Mouse (Mus musculus) kidney, postnatal 0 days (tissue): ENCODE data around the gene Gm20547. TPM values are rescaled to one million over a fixed set of nuclear protein-coding genes. Genes with fewer than 3 reads are reported as not detected.
A peak's percentile ranks its signal among the peaks of the same experiment; 100 is the strongest.
"Not testable (repeated sequence)": the region's sequence is repeated elsewhere in the genome, so short reads cannot be mapped to it uniquely, and the experiment has no call there.

Source experiments
- ATAC-seq: fragments of 200-750 bp; cut with Nextera tagmentation; replicated peaks from 2 replicates; pipeline ENCODE4 v1.8.0; 2017; ENCODE audit warnings: low read depth, moderate number of reproducible peaks, moderate TSS enrichment, moderate library complexity; ENCODE audit not compliant: low FRiP score
- DNase-seq: peaks from one replicate; pipeline ENCODE4 v3.0.0-alpha.2; 2016; ENCODE audit warnings: low spot score
- H3K27ac ChIP-seq: fragments of 300-500 bp; sonication (generic); 2 replicates; pipeline ENCODE4 v1.5.1; 2014; ENCODE audit warnings: mild to moderate bottlenecking
- H3K27me3 ChIP-seq: fragments of 300-500 bp; sonication (generic); 2 replicates; pipeline ENCODE4 v1.6.1; 2014; ENCODE audit warnings: low read length, mixed read lengths; ENCODE audit not compliant: insufficient read depth
- H3K36me3 ChIP-seq: fragments of 300-500 bp; sonication (generic); 2 replicates; pipeline ENCODE4 v1.6.1; 2014; ENCODE audit warnings: low read length, mixed read lengths; ENCODE audit not compliant: insufficient read depth
- H3K4me1 ChIP-seq: fragments of 300-500 bp; sonication (generic); replicated peaks from 2 replicates; pipeline ENCODE4 v1.6.1; 2014; ENCODE audit warnings: antibody characterized with exemption, low read length, mixed read lengths; ENCODE audit not compliant: insufficient read depth
- H3K4me2 ChIP-seq: fragments of 300-500 bp; sonication (generic); 2 replicates; pipeline ENCODE4 v1.6.1; 2014; ENCODE audit warnings: mild to moderate bottlenecking, low read length, moderate library complexity, mixed read lengths
- H3K4me3 ChIP-seq: fragments of 300-500 bp; sonication (generic); replicated peaks from 2 replicates; pipeline ENCODE4 v1.5.1; 2014; ENCODE audit warnings: low read depth, low read length
- H3K9ac ChIP-seq: fragments of 300-500 bp; sonication (generic); 2 replicates; pipeline ENCODE4 v1.6.1; 2014; ENCODE audit warnings: low read depth, low read length
- H3K9me3 ChIP-seq: fragments of 300-500 bp; sonication (generic); replicated peaks from 2 replicates; pipeline ENCODE4 v1.6.1; 2016; ENCODE audit warnings: low read length, inconsistent platforms, mixed read lengths
- CTCF ChIP-seq: IDR thresholded peaks from 2 replicates; pipeline ENCODE4 v1.5.1; 2016; ENCODE audit warnings: antibody characterized with exemption, low read depth, mild to moderate bottlenecking, moderate library complexity
- WGBS: fragments of 180-500 bp; shearing (Covaris S2); extraction: QIAGEN DNeasy Blood & Tissue Kit; methylation state at CpG from one replicate; pipeline ENCODE4 v1.1.7; 2014; 5-methylcytosine and 5-hydroxymethylcytosine counted together
- polyA plus RNA-seq: library from polyadenylated mRNA; unstranded; fragments of >200 nt; fragmentation: Nextera tagmentation; extraction: Ambion mirVana; gene quantifications from 2 replicates; pipeline ENCODE4 v1.2.1, GENCODE M21; 2015

Gm20547 gene
- polyA plus RNA-seq, 1 experiment from 2014 or later, result not detected

DNA sequence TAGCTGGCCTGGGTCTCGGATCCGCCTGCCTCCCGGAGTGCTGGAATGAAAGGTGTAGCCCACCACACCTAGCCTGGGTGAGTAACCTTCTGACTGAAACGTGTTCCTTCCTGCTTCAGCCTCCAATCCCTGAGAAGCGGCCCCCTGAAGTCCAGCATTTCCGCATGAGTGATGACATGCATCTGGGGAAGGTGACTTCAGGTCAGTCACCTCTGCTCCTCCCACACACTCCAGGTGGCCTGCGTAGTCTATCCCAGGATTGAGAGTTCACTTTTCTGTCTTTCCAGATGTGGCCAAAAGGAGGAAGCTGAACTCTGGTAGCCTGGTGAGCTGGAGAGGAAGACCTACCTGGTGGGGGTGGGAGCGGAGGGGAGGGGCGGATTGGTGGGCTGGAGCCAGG, 21.1 kb upstream of the Gm20547 start:
- peaks cover 58% of the 10 kb centered on the region for H3K36me3 ChIP-seq
- ATAC-seq, result no peak

DNA sequence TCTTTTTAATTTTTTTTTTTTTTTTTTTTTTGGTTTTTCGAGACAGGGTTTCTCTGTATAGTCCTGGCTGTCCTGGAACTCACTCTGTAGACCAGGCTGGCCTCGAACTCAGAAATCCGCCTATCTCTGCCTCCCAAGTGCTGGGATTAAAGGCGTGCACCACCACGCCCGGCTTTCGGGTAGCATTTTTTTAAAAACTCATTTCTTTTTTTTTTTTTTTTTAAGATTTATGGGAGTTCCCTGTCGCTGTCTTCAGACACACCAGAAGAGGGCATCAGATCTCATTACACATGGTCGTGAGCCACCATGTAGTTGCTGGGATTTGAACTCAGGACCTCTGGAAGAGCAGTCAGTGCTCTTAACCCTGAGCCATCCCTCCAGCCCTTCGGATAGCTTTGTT, 20.1 kb upstream of the Gm20547 start:
- not testable (repeated sequence) for H3K9me3 ChIP-seq, H3K4me1 ChIP-seq, H3K4me3 ChIP-seq, H3K27ac ChIP-seq, ATAC-seq, H3K4me2 ChIP-seq, H3K9ac ChIP-seq, DNase-seq, H3K27me3 ChIP-seq
- H3K36me3 ChIP-seq, result peaks cover 49% of the 10 kb centered on the region
- 86% methylated on average over 9 of the region's 10 CpGs for WGBS

More for the DNA sequence above, 21.1 kb upstream of the Gm20547 start:
- H3K9me3 ChIP-seq, result no peaks in the 10 kb centered on the region
- H3K4me2 ChIP-seq, result no peak overlapping the region
- H3K4me1 ChIP-seq, result no peaks in the 10 kb centered on the region; the same call in 1 of the 2 replicates
- TF ChIP-seq CTCF, result no peak
- no peak for DNase-seq
- no peak overlapping the region for H3K9ac ChIP-seq
- H3K27me3 ChIP-seq, result no peaks in the 10 kb centered on the region
- WGBS, result 76% methylated on average over 9 of the region's 9 CpGs
- no peak overlapping the region for H3K4me3 ChIP-seq
- no peak overlapping the region for H3K27ac ChIP-seq

GRCm38 (mm10) chr17:34900826-34901225, 19.0 kb upstream of the Gm20547 start:
- H3K27me3 ChIP-seq, H3K9ac ChIP-seq, DNase-seq, H3K9me3 ChIP-seq, H3K4me2 ChIP-seq, H3K4me3 ChIP-seq, H3K27ac ChIP-seq, H3K4me1 ChIP-seq, ATAC-seq: not testable (repeated sequence)
- H3K36me3 ChIP-seq, result peaks cover 42% of the 10 kb centered on the region

DNA sequence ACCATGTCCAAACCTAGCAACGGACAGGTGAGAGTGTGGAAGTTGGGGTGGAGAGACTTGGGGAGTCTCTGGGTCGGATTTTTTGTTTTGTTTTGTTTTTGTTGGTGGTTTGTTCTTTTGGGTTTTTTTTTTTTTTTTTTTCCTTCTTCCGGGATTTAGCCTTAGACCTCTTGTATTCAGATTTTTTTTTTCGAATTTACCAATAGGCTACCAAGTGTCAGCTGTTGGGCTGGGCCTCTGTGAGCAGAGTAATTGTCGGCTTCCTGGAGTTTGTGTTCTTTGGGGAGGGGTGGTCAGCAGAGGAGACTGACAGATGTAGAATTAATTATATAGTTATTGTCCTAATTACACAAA, 18.0 kb upstream of the Gm20547 start:
- peak overlapping the region; percentile 89 for H3K4me2 ChIP-seq

GRCm38 (mm10) chr17:34899053-34899889, 17.4 kb upstream of the Gm20547 start:
- no peak for TF ChIP-seq CTCF
- peaks cover 8% of the 10 kb centered on the region for H3K4me1 ChIP-seq
- peak; percentile 33 for DNase-seq
- peak; percentile 3; the same call in 1 of the 2 replicates for ATAC-seq
- H3K27ac ChIP-seq, result peak overlapping the region; percentile 95
- WGBS, result 1% methylated on average over 45 of the region's 45 CpGs
- H3K9me3 ChIP-seq, result no peaks in the 10 kb centered on the region
- peaks cover 27% of the 10 kb centered on the region for H3K36me3 ChIP-seq
- peak overlapping the region; percentile 96 for H3K9ac ChIP-seq
- peak overlapping the region; percentile 89 for H3K4me2 ChIP-seq
- H3K4me3 ChIP-seq, result peak overlapping the region; percentile 96
- no peaks in the 10 kb centered on the region for H3K27me3 ChIP-seq

More for the DNA sequence above, 18.0 kb upstream of the Gm20547 start:
- no peak for ATAC-seq
- peak overlapping the region; percentile 96 for H3K4me3 ChIP-seq
- no peak for TF ChIP-seq CTCF
- 0% methylated on average over 5 of the region's 5 CpGs for WGBS
- DNase-seq, result peak; percentile 69
- H3K36me3 ChIP-seq, result peaks cover 33% of the 10 kb centered on the region
- H3K27me3 ChIP-seq, result no peaks in the 10 kb centered on the region
- H3K4me1 ChIP-seq, result peaks cover 8% of the 10 kb centered on the region
- H3K27ac ChIP-seq, result peak overlapping the region; percentile 95
- no peaks in the 10 kb centered on the region for H3K9me3 ChIP-seq
- peak overlapping the region; percentile 96 for H3K9ac ChIP-seq

GRCm38 (mm10) chr17:34898706-34899052, 16.8 kb upstream of the Gm20547 start:
- Histone ChIP-seq H3K9me3 (no peaks in the 10 kb centered on the region), H3K4me3 (peak overlapping the region; percentile 96), H3K27me3 (no peaks in the 10 kb centered on the region), H3K9ac (peak overlapping the region; percentile 96), H3K4me2 (peak overlapping the region; percentile 89), H3K4me1 (peaks cover 10% of the 10 kb centered on the region), H3K36me3 (peaks cover 22% of the 10 kb centered on the region), H3K27ac (peak overlapping the region; percentile 95)
- DNase-seq (peak; percentile 46), ATAC-seq (no peak)
- no peak for TF ChIP-seq CTCF
- WGBS, result 0% methylated on average over 17 of the region's 47 CpGs
